Mouse (Mus musculus) brain, embryonic 18.5 days (tissue): ENCODE results near the gene Mrtfa.

Experiments used
- DNase-seq: peaks from one replicate; pipeline ENCODE4 v3.0.0-alpha.2; 2012; ENCODE audit warnings: low read depth, low spot score

The Mrtfa gene

DNA sequence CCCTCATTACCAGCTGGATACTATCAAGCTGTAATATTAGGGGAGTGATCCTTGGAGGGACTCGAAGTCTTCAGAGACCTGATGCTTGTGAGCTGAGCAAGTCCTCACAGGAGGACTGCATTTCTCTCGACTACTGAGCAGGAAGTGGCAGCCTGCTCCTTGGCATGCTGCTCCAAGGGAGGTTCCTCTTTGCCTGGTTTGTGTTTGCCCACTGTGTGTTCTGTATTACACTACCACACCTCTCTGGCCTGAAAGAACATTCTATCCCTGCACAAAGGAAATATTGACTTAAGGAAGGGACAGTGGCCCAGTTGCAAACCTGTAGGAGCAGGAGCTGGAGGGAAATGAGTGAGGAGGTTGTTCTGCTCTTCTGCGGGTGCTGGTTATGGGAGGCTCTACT, 200.8 kb downstream of the Mrtfa start:
- no peak for DNase-seq

DNA sequence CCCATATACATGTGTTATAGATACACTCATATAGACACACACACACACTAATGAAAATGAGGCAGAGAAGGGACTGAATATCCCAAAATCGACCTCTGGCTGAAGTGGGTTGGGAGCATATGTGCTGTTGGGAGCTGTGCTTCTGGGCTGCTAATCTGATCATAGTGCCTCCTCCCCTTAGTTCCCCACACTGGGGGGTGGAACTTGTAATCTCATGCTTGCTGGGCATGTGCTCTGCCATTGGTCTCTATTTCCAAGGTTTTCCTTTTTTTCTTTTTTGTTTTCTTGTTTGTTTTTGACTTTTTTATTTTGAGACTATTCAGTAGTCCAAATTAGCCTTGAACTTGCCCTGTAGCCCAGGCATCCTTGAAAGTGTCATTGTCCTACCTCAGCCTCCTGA, 202.2 kb downstream of the Mrtfa start:
- DNase-seq: no peak

DNA sequence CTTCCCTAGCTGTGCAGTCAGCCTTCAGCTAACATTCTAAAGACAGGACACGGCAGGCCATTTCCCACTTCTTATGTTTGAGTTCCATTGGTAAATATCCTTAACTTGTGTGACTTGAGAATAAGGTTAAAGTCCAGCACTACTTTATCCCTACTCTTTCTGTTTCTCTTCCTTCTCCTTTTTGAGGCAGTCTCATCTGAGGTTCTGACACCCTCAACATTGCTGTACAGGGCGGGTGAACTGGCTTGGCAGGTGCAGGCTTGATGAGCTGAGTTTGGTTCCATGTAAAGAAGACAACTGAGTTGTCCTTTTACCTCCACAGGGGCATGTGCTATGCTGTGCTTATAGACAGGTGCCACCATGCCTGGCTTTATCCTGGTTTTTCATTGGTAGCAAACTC, 207.3 kb downstream of the Mrtfa start:
- DNase-seq: no peak

DNA sequence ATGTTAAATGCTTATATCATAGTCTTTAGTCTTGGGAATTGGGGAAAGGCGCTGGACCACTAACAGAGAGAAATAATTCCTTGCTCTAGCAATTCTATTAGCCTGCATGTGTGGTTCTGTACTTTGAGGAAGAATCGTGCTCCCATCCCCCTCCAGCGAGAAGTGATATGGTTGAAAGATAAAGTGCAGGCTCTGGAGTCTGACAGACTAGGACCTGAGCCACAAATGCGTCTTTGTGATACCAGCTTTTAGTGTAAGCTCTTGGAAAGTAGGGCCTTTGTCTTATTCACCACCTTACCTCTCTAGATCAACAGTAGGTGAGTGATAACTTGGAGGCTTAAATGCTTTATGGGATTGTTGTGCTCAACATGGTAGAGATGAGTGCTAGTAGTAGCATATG, 209.4 kb downstream of the Mrtfa start:
- DNase-seq: no peak

DNA sequence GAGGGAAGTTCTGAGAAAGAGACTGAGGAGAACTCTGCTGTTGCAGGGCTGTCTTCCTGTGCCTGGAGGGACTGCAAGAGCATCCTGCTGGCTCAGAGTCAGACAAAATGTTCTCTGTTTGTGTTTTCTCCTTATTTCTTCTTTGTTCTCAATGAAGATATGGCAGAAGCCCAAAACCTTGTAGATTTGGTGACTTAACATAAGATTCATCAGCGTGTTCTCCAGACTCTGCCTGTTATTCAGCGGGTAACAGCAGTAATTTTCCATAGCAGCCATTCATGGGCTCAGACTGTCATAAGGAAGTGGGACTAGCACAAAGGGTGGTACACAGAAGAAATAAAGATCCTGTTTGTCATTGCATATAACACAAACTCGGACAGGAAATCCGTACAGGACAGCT, 210.9 kb downstream of the Mrtfa start:
- DNase-seq: no peak

DNA sequence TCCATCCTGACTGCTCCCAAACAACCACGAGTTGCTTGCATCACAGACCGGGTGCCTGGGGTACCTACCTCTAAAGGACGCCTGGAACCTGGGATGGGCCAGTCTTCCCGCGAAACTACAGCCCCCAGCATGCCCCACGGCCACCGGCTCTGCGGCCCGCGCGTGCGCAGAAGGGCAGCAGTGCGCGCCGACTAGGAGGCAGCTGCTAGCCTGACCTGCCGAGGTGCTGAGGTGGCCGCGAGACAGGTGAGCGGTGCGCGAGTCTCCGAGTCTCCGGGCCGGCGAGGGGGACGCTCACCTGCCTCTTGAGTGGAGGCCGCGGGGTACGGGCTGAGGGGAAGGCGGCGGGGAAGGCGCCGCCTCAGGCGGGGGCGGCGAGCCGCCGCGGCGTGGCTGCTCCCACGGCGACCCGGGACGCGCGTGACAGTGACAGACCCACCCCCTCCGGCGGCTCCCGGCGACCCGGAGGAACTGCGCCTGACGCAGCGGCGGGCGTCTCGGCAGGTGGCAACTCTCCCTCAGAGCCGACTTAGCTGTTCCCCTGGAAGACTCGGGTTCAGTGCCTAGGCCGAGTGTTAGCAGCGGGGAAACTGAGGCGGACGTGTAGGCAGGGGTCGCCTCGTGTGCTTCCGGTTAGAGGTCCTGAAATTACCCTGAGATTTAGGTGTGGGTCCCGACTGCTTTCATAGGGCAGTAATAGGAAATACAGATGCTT, 212.8 kb downstream of the Mrtfa start, which contains the start of gene Sgsm3:
Gene Sgsm3 (plus strand): TSS at position 146 of the 715 bp plus-strand sequence.
- DNase-seq: peak; percentile 60

DNA sequence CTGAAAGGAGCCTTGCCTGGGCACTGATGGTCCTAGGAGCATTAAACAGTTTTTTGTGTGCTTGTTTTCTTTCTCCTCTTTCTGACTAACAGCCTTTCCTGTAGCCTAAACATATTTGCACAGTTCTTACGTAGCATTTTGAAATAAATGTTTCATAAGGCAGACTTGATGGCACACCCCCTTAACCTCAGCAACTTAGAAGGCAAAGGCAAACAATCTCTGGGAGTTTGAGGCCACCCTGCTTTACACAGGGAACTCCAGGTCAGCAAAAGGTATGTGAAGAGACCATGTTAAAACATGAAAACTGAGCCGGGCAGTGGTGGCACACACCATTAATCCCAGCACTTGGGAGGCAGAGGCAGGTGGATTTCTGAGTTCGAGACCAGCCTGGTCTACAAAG, 214.9 kb downstream of the Mrtfa start:
- DNase-seq: no peak

DNA sequence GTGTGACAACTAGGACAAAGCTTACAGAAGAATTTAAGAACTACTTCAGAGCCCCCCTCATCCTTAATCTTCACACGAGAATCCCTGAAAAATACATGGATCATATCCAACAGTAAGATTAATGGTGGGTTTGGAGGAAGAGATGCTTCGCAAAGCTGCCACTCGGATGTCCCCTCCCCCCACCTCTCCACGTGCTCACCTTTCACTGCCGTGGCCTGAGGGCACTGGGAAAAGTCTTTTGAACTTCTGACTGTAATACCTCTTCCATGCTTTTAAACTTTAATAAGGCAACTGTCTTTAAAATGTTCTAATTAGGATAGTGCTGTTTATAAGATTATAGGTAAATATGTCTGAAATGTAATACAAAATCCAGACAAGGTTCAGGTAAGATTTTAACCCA, 216.2 kb downstream of the Mrtfa start:
- DNase-seq: no peak

DNA sequence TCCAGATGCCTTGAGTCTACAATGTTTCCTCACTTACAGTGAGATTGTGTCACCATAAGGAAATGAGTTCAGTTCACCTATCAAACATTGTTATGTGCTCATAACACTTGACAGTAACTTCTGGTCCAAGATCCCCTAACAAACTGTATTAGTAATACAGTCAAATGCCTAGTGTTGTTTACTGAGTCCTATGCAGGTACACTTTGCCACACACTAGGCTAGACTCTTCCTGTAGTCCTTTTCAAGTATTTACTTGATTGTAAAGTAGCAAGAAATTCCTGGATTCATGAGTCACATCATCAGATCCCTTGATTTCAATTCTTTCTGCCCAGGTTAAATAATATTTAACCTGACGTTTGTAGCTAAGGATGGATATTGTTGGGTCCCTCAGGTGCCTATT, 221.2 kb downstream of the Mrtfa start:
- DNase-seq: no peak
